Mouse (Mus musculus) liver, embryonic 12.5 days (tissue): ENCODE measurements around the gene Nhsl1. TPM values are rescaled to one million over a fixed set of nuclear protein-coding genes. Genes with fewer than 3 reads are reported as not detected.

Experiments used
- ATAC-seq: fragments of 200-750 bp; cut with Nextera tagmentation; 2 replicates; pipeline ENCODE4 v1.8.0; 2017; ENCODE audit warnings: moderate number of reproducible peaks, mild to moderate bottlenecking, moderate library complexity
- H3K27ac ChIP-seq: fragments of 300-500 bp; sonication (generic); 2 replicates; pipeline ENCODE4 v1.5.1; 2016; ENCODE audit warnings: mild to moderate bottlenecking
- H3K27me3 ChIP-seq: fragments of 300-500 bp; sonication (generic); replicated peaks from 2 replicates; pipeline ENCODE4 v1.6.1; 2016; ENCODE audit warnings: mild to moderate bottlenecking, moderate library complexity
- H3K36me3 ChIP-seq: fragments of 300-500 bp; sonication (generic); 2 replicates; pipeline ENCODE4 v1.6.1; 2016; ENCODE audit warnings: mild to moderate bottlenecking, moderate library complexity
- H3K4me1 ChIP-seq: fragments of 300-500 bp; sonication (generic); 2 replicates; pipeline ENCODE4 v1.6.1; 2016
- H3K4me2 ChIP-seq: fragments of 300-500 bp; sonication (generic); 2 replicates; pipeline ENCODE4 v1.6.1; 2016; ENCODE audit warnings: mild to moderate bottlenecking, moderate library complexity
- H3K4me3 ChIP-seq: fragments of 300-500 bp; sonication (generic); 2 replicates; pipeline ENCODE4 v1.5.1; 2016; ENCODE audit warnings: mild to moderate bottlenecking, moderate library complexity
- H3K9ac ChIP-seq: fragments of 300-500 bp; sonication (generic); 2 replicates; pipeline ENCODE4 v1.6.1; 2016; ENCODE audit warnings: mild to moderate bottlenecking, moderate library complexity
- H3K9me3 ChIP-seq: fragments of 300-500 bp; sonication (generic); replicated peaks from 2 replicates; pipeline ENCODE4 v1.6.1; 2016; ENCODE audit warnings: mild to moderate bottlenecking, moderate library complexity
- WGBS: fragments of 180-500 bp; shearing (Covaris S2); methylation state at CpG from one replicate; pipeline ENCODE4 v1.1.7; 2016; ENCODE audit not compliant: insufficient replicate concordance; 5-methylcytosine and 5-hydroxymethylcytosine counted together
- polyA plus RNA-seq: library from polyadenylated mRNA; unstranded; fragments of >200 nt; fragmentation: Nextera tagmentation; extraction: Ambion mirVana; gene quantifications from 2 replicates; pipeline ENCODE4 v1.2.1, GENCODE M21; 2016

Nhsl1 gene
- polyA plus RNA-seq, 1 experiment from 2014 or later, result 0.97 TPM

- no peak overlapping the region for H3K27ac ChIP-seq
- H3K36me3 ChIP-seq, result no peaks in the 10 kb centered on the region
- no peak overlapping the region for H3K4me3 ChIP-seq
- WGBS, result 49% methylated on average over 2 of the region's 2 CpGs
- no peaks in the 10 kb centered on the region for H3K27me3 ChIP-seq
- no peaks in the 10 kb centered on the region for H3K4me1 ChIP-seq
- no peak overlapping the region for H3K9ac ChIP-seq
- H3K9me3 ChIP-seq, result no peaks in the 10 kb centered on the region
- no peak for ATAC-seq
- no peak overlapping the region for H3K4me2 ChIP-seq
Measured at GRCm38 (mm10) chr10:18572581-18572980, 253.8 kb downstream of the Nhsl1 start.

Other genes with a start within 250 kb of the Nhsl1 start
- gene Ect2l, start 108.1 kb upstream of the Nhsl1 start, polyA plus RNA-seq, result 0.21 TPM in 1 of 2 replicates, not detected in the other
- 6.5 and 6.6 TPM in 2 replicates for gene Ccdc28a, start 84.0 kb upstream of the Nhsl1 start, polyA plus RNA-seq
- 2.7 and 3.0 TPM in 2 replicates for gene Hebp2, start 227.1 kb downstream of the Nhsl1 start, polyA plus RNA-seq